ENCODE assay signal across 8 mouse cellular contexts in genomic region chr2:105674875-105675729, GRCm38 (mm10). TPM values are rescaled to one million over a fixed set of nuclear protein-coding genes. Genes with fewer than 3 reads are reported as not detected.
DNase-seq lines count a peak whose midpoint lies in the region; ATAC-seq and TF ChIP-seq lines count a peak whose summit lies in the region.

No protein-coding gene starts in this region.

- peaks cover 46% of the 10 kb centered on the region for H3K4me1 ChIP-seq in embryonic facial prominence, embryonic 10.5 days
- H3K4me1 ChIP-seq in heart, embryonic 14.5 days (ENCODE audit: control insufficient read depth in 2 of 2, insufficient read depth in 2 of 2, low read length in 2 of 2): peaks cover 14 to 30% of the 10 kb centered on the region in 2 experiments; a peak in 3 of 4 replicates
- H3K4me1 ChIP-seq in liver, embryonic 14.5 days (replicated peaks; ENCODE audit: control insufficient read depth in 2 of 2, insufficient read depth in 2 of 2, low read length in 1 of 2): no peaks in the 10 kb centered on the region
- H3K4me1 ChIP-seq in neural tube, embryonic 13.5 days (replicated peaks): peaks cover 36% of the 10 kb centered on the region

- peaks cover 100% of the 10 kb centered on the region for H3K27me3 ChIP-seq in embryonic facial prominence, embryonic 10.5 days (replicated peaks; ENCODE audit: low read depth, poor library complexity, severe bottlenecking)
- H3K27me3 ChIP-seq in heart, embryonic 14.5 days (ENCODE audit: control insufficient read depth, insufficient read depth, low read length): peaks cover 99% of the 10 kb centered on the region
- peaks cover 99% of the 10 kb centered on the region for H3K27me3 ChIP-seq in liver, embryonic 14.5 days (ENCODE audit: control insufficient read depth, insufficient read depth, low read length)
- H3K27me3 ChIP-seq in neural tube, embryonic 13.5 days: peaks cover 97% of the 10 kb centered on the region

- no peaks in the 10 kb centered on the region for H3K9me3 ChIP-seq in embryonic facial prominence, embryonic 10.5 days
- H3K9me3 ChIP-seq in heart, embryonic 14.5 days (ENCODE audit: control insufficient read depth, low read length): no peaks in the 10 kb centered on the region
- H3K9me3 ChIP-seq in liver, embryonic 14.5 days (ENCODE audit: control insufficient read depth, low read length): no peaks in the 10 kb centered on the region
- no peaks in the 10 kb centered on the region for H3K9me3 ChIP-seq in neural tube, embryonic 13.5 days

- H3K36me3 ChIP-seq in embryonic facial prominence, embryonic 10.5 days (replicated peaks): no peaks in the 10 kb centered on the region
- H3K36me3 ChIP-seq in heart, embryonic 14.5 days (ENCODE audit: control insufficient read depth, insufficient read depth, low read length): no peaks in the 10 kb centered on the region
- H3K36me3 ChIP-seq in liver, embryonic 14.5 days (replicated peaks; ENCODE audit: control insufficient read depth, insufficient read depth, low read depth): no peaks in the 10 kb centered on the region
- H3K36me3 ChIP-seq in neural tube, embryonic 13.5 days: no peaks in the 10 kb centered on the region

- H3K4me2 ChIP-seq in heart, embryonic 14.5 days (ENCODE audit: low read length): peak overlapping the region; percentile 70
- H3K4me2 ChIP-seq in liver, embryonic 14.5 days (ENCODE audit: low read depth): peak overlapping the region; percentile 58
- peak overlapping the region; percentile 68 for H3K4me2 ChIP-seq in neural tube, embryonic 13.5 days

- H3K9ac ChIP-seq in heart, embryonic 14.5 days (ENCODE audit: low read length): no peak overlapping the region
- no peak overlapping the region for H3K9ac ChIP-seq in liver, embryonic 14.5 days (replicated peaks)
- peak overlapping the region; percentile 76 for H3K9ac ChIP-seq in neural tube, embryonic 13.5 days

- peak overlapping the region; percentile 70 for H3K27ac ChIP-seq in embryonic facial prominence, embryonic 10.5 days (replicated peaks)
- no peak overlapping the region for H3K27ac ChIP-seq in heart, embryonic 14.5 days (replicated peaks in 1 of 2; ENCODE audit: control insufficient read depth in 1 of 2, insufficient read depth in 1 of 2, low read depth in 2 of 2, low read length in 2 of 2)
- H3K27ac ChIP-seq in liver, embryonic 14.5 days: no peak overlapping the region
- H3K27ac ChIP-seq in neural tube, embryonic 13.5 days (replicated peaks): peak overlapping the region; percentile 76

- ATAC-seq in heart, embryonic 14.5 days (ENCODE audit: insufficient number of reproducible peaks, insufficient read depth, low FRiP score, low read depth): peak; percentile 41; the same call in 1 of the 2 replicates
- peak; percentile 73; the same call in 1 of the 2 replicates for ATAC-seq in liver, embryonic 14.5 days (ENCODE audit: insufficient read depth)
- ATAC-seq in neural tube, embryonic 13.5 days (ENCODE audit: low read depth): peak; percentile 81

- H3K4me3 ChIP-seq in embryonic facial prominence, embryonic 10.5 days: peak overlapping the region; percentile 61
- peak overlapping the region; percentile 31 to 44 for H3K4me3 ChIP-seq in heart, embryonic 14.5 days (ENCODE audit: control insufficient read depth in 1 of 2, insufficient read depth in 1 of 2, low read depth in 1 of 2, low read length in 2 of 2)
- peak overlapping the region; percentile 5 to 35; a peak in 3 of 4 replicates for H3K4me3 ChIP-seq in liver, embryonic 14.5 days (ENCODE audit: insufficient read depth in 1 of 2, low read depth in 2 of 2, low read length in 2 of 2)
- peak overlapping the region; percentile 51 for H3K4me3 ChIP-seq in neural tube, embryonic 13.5 days

- no peak for TF ChIP-seq EP300 in liver, embryonic 14.5 days (IDR thresholded peaks at IDR 0.05; ENCODE audit: low read depth)

- DNase-seq in CD4-positive, CD25-positive, alpha-beta regulatory T cell, adult 2 months (ENCODE audit: low read depth, low spot score): peak; percentile 42
- DNase-seq in adrenal gland, adult 8-10 months: peak; percentile 29
- peak; percentile 86 for DNase-seq in embryonic facial prominence, embryonic 10.5 days (ENCODE audit: low spot score)
- DNase-seq in layer of hippocampus, adult 11-12 months (ENCODE audit: low spot score): peak; percentile 81
- DNase-seq in liver, embryonic 14.5 days (ENCODE audit: low read depth in 3 of 3, low spot score in 3 of 3): peak; percentile 17 to 47 (median 22)
- DNase-seq in urinary bladder, postnatal 4 days (ENCODE audit: low spot score in 2 of 2): no peak

- TF ChIP-seq CTCF in liver, embryonic 14.5 days (IDR thresholded peaks at IDR 0.05; ENCODE audit: low read depth): no peak

- WGBS in embryonic facial prominence, embryonic 10.5 days: under 1% methylated on average over 49 of the region's 49 CpGs
- WGBS in heart, embryonic 14.5 days: under 1% methylated on average over 49 of the region's 49 CpGs
- under 1% methylated on average over 49 of the region's 49 CpGs for whole genome bisulfite sequencing in liver, embryonic 14.5 days (ENCODE audit: insufficient replicate concordance)
- WGBS in neural tube, embryonic 13.5 days: under 1% methylated on average over 49 of the region's 49 CpGs

RNA-seq across cellular contexts. Expression of gene Pax6, which starts 6.4 kb away (rescaled TPM):
- not detected for total RNA-seq in adrenal gland, adult 8-10 months (2022)
- 13.0 and 22.3 TPM in 2 replicates for polyA plus RNA-seq in embryonic facial prominence, embryonic 10.5 days (2016; fragmentation: Nextera tagmentation; extraction: Ambion mirVana)
- 0.12 and 0.23 TPM in 2 replicates for polyA plus RNA-seq in heart, embryonic 14.5 days (2014; fragmentation: Nextera tagmentation; extraction: Ambion mirVana)
- 0.06 and 0.11 TPM in 2 replicates for polyA plus RNA-seq in liver, embryonic 14.5 days (2012; rRNA removed)
- 0.08 TPM in 1 of 2 replicates, not detected in the other for polyA plus RNA-seq in liver, embryonic 14.5 days (2014; fragmentation: Nextera tagmentation; extraction: Ambion mirVana)
- 16.0 and 16.7 TPM in 2 replicates for polyA plus RNA-seq in neural tube, embryonic 13.5 days (2015; fragmentation: Nextera tagmentation; extraction: Ambion mirVana)

Comparison
In these comparisons a context has a peak if more than half of its experiments do, and no peak if none do; other contexts are left out.
1. DNase-seq: peak in CD4-positive, CD25-positive, alpha-beta regulatory T cell, adult 2 months (single experiment), adrenal gland, adult 8-10 months (single experiment), embryonic facial prominence, embryonic 10.5 days (single experiment), layer of hippocampus, adult 11-12 months (single experiment) and liver, embryonic 14.5 days (3 of 3); none in urinary bladder, postnatal 4 days (0 of 2).
2. H3K27ac ChIP-seq: peak in embryonic facial prominence, embryonic 10.5 days (single experiment) and neural tube, embryonic 13.5 days (single experiment); none in heart, embryonic 14.5 days (0 of 2) and liver, embryonic 14.5 days (single experiment).
3. RNA of gene Pax6, which starts 6.4 kb away (polyA plus RNA-seq): 16.0 to 16.7 TPM in neural tube, embryonic 13.5 days and 13.0 to 22.3 TPM in embryonic facial prominence, embryonic 10.5 days; 0.12 to 0.23 TPM in heart, embryonic 14.5 days and 0.06 to 0.11 TPM in liver, embryonic 14.5 days; every median in the first group is over 10 times any median in the second.
4. Peak in every context shown above with its lines, with median percentiles within 50 percentile points of each other: H3K4me3 ChIP-seq, ATAC-seq and H3K4me2 ChIP-seq.